Mouse (Mus musculus) C2C12 (cell line): Measurements from ENCODE around the gene Ndufa6.

Experiments used
- CTCF ChIP-seq: IDR thresholded peaks from one replicate; pipeline ENCODE4 v1.5.1; 2011; ENCODE audit not compliant: control insufficient read depth, insufficient read depth, insufficient read length
- FOSL1 ChIP-seq: IDR thresholded peaks from one replicate; pipeline ENCODE4 v1.8.0; 2011; ENCODE audit warnings: mild to moderate bottlenecking, low read length; ENCODE audit not compliant: poor library complexity, insufficient read depth, severe bottlenecking
- MAX ChIP-seq: IDR thresholded peaks from one replicate; pipeline ENCODE4 v1.6.1; 2011; ENCODE audit warnings: mild to moderate bottlenecking, control low read depth
- MYOD1 ChIP-seq: IDR thresholded peaks from one replicate; pipeline ENCODE4 v1.6.1; 2011; ENCODE audit warnings: low read depth; ENCODE audit not compliant: control insufficient read depth, insufficient read length
- MYOG ChIP-seq: IDR thresholded peaks from one replicate; pipeline ENCODE4 v1.6.1; 2011; ENCODE audit not compliant: control insufficient read depth, insufficient read length; ENCODE audit errors: extremely low read depth
- USF1 ChIP-seq: IDR thresholded peaks from one replicate; pipeline ENCODE4 v1.6.1; 2011; ENCODE audit warnings: low read depth, mild to moderate bottlenecking, control low read depth, moderate library complexity

GRCm38 (mm10) chr15:82342543-82342935 is 11.6 kb downstream of the Ndufa6 start:
- TF ChIP-seq CTCF (no peak), MYOG (no peak), USF1 (no peak), FOSL1 (no peak), MYOD1 (no peak), MAX (no peak)
